Mouse (Mus musculus) lung, postnatal 0 days (tissue): ENCODE data around the gene Hoxa5. TPM values are rescaled to one million over a fixed set of nuclear protein-coding genes. Genes with fewer than 3 reads are reported as not detected.

Source experiments
- ATAC-seq: fragments of 200-750 bp; cut with Nextera tagmentation; 2 replicates; pipeline ENCODE4 v1.8.0; 2017; ENCODE audit warnings: moderate library complexity
- DNase-seq: peaks from one replicate; pipeline ENCODE4 v3.0.0-alpha.2; 2016; ENCODE audit warnings: low spot score
- H3K27ac ChIP-seq: fragments of 300-500 bp; sonication (generic); 2 replicates; pipeline ENCODE4 v1.5.1; 2014; ENCODE audit warnings: antibody characterized with exemption, mild to moderate bottlenecking, low read length, mixed read lengths
- H3K27me3 ChIP-seq: fragments of 300-500 bp; sonication (generic); replicated peaks from 2 replicates; pipeline ENCODE4 v1.6.1; 2014; ENCODE audit warnings: low read length, mixed read lengths; ENCODE audit not compliant: insufficient read depth
- H3K36me3 ChIP-seq: fragments of 300-500 bp; sonication (generic); 2 replicates; pipeline ENCODE4 v1.6.1; 2014; ENCODE audit warnings: low read length, mixed read lengths; ENCODE audit not compliant: insufficient read depth
- H3K4me1 ChIP-seq: fragments of 300-500 bp; sonication (generic); 2 replicates; pipeline ENCODE4 v1.6.1; 2014; ENCODE audit warnings: antibody characterized with exemption, low read depth, low read length, mixed read lengths; ENCODE audit not compliant: insufficient read depth
- H3K4me2 ChIP-seq: fragments of 300-500 bp; sonication (generic); replicated peaks from 2 replicates; pipeline ENCODE4 v1.6.1; 2014; ENCODE audit warnings: low read depth, mild to moderate bottlenecking, low read length, moderate library complexity, mixed read lengths
- H3K4me3 ChIP-seq: fragments of 300-500 bp; sonication (generic); 2 replicates; pipeline ENCODE4 v1.5.1; 2014; ENCODE audit warnings: low read depth, low read length
- H3K9ac ChIP-seq: fragments of 300-500 bp; sonication (generic); replicated peaks from 2 replicates; pipeline ENCODE4 v1.6.1; 2014; ENCODE audit warnings: low read depth, mild to moderate bottlenecking
- H3K9me3 ChIP-seq: fragments of 300-500 bp; sonication (generic); 2 replicates; pipeline ENCODE4 v1.6.1; 2016; ENCODE audit warnings: low read length, mixed read lengths
- CTCF ChIP-seq: IDR thresholded peaks from 2 replicates; pipeline ENCODE4 v1.5.1; 2016; ENCODE audit warnings: antibody characterized with exemption, mild to moderate bottlenecking
- EP300 ChIP-seq: IDR thresholded peaks from 2 replicates; pipeline ENCODE4 v1.6.1; 2016; ENCODE audit warnings: antibody characterized with exemption, mild to moderate bottlenecking, control low read depth
- WGBS: fragments of 180-500 bp; shearing (Covaris S2); extraction: QIAGEN DNeasy Blood & Tissue Kit; methylation state at CpG from one replicate; pipeline ENCODE4 v1.1.7; 2014; 5-methylcytosine and 5-hydroxymethylcytosine counted together
- polyA plus RNA-seq: library from polyadenylated mRNA; unstranded; fragments of >200 nt; fragmentation: Nextera tagmentation; extraction: Ambion mirVana; gene quantifications from 2 replicates; pipeline ENCODE4 v1.2.1, GENCODE M21; 2015

Hoxa5 gene
- polyA plus RNA-seq, 1 experiment from 2014 or later, result 40.3 TPM

GRCm38 (mm10) chr6:52240389-52241000 is 36.1 kb upstream of the Hoxa5 start, which contains the start of gene Hoxa10:
TSS of gene Hoxa10 (minus strand) at chr6:52240854.
- Histone ChIP-seq H3K4me3 (no peak within 1 kb of the TSS), H3K27me3 (peaks cover 98% of the 10 kb centered on the region), H3K9ac (no peak within 1 kb of the TSS), H3K4me1 (no peaks in the 10 kb centered on the region; the same call in 1 of the 2 replicates), H3K27ac (no peak within 1 kb of the TSS), H3K36me3 (no peaks in the 10 kb centered on the region), H3K4me2 (0 out of 2 replicates have a peak within 1 kb of the TSS, but pooled peaks have one; percentile 17), H3K9me3 (no peaks in the 10 kb centered on the region)
- WGBS, result 2% methylated on average over 35 of the region's 35 CpGs
- peak; percentile 81 for TF ChIP-seq CTCF
- TF ChIP-seq EP300, result no peak
- peak; percentile 79 for ATAC-seq
- DNase-seq, result peak; percentile 81

- Histone ChIP-seq H3K9me3 (no peaks in the 10 kb centered on the region), H3K36me3 (no peaks in the 10 kb centered on the region), H3K27ac (no peak overlapping the region), H3K9ac (no peak overlapping the region), H3K4me1 (no peaks in the 10 kb centered on the region; the same call in 1 of the 2 replicates), H3K4me2 (0 out of 2 replicates have a peak overlapping the region, but pooled peaks have one; percentile 17), H3K4me3 (no peak overlapping the region), H3K27me3 (peaks cover 98% of the 10 kb centered on the region)
- no peak for TF ChIP-seq EP300
- no peak for TF ChIP-seq CTCF
- 3% methylated on average over 30 of the region's 30 CpGs for WGBS
- ATAC-seq, result no peak
- DNase-seq, result no peak
Measured at GRCm38 (mm10) chr6:52239625-52240388, 35.4 kb upstream of the Hoxa5 start.

GRCm38 (mm10) chr6:52238976-52239375 is 34.6 kb upstream of the Hoxa5 start:
- H3K4me1 ChIP-seq, result no peaks in the 10 kb centered on the region; the same call in 1 of the 2 replicates
- no peak for ATAC-seq
- H3K4me2 ChIP-seq, result no peak overlapping the region
- WGBS, result 7% methylated on average over 7 of the region's 7 CpGs
- no peaks in the 10 kb centered on the region for H3K9me3 ChIP-seq
- no peak overlapping the region for H3K9ac ChIP-seq
- H3K36me3 ChIP-seq, result no peaks in the 10 kb centered on the region
- DNase-seq, result no peak
- no peak overlapping the region for H3K27ac ChIP-seq
- H3K27me3 ChIP-seq, result peaks cover 98% of the 10 kb centered on the region
- H3K4me3 ChIP-seq, result no peak overlapping the region
- TF ChIP-seq EP300 (no peak), CTCF (no peak)

GRCm38 (mm10) chr6:52238155-52238545 is 33.8 kb upstream of the Hoxa5 start:
- no peak overlapping the region for H3K4me3 ChIP-seq
- TF ChIP-seq CTCF, result no peak
- no peak for TF ChIP-seq EP300
- ATAC-seq (no peak), DNase-seq (no peak)
- 3% methylated on average over 7 of the region's 7 CpGs for WGBS
- H3K36me3 ChIP-seq, result no peaks in the 10 kb centered on the region
- H3K4me2 ChIP-seq, result no peak overlapping the region
- H3K27me3 ChIP-seq, result peaks cover 98% of the 10 kb centered on the region
- no peak overlapping the region for H3K27ac ChIP-seq
- no peak overlapping the region for H3K9ac ChIP-seq
- no peaks in the 10 kb centered on the region; the same call in 1 of the 2 replicates for H3K4me1 ChIP-seq
- no peaks in the 10 kb centered on the region for H3K9me3 ChIP-seq

- no peaks in the 10 kb centered on the region for H3K36me3 ChIP-seq
- no peak overlapping the region for H3K4me3 ChIP-seq
- no peaks in the 10 kb centered on the region for H3K9me3 ChIP-seq
- H3K27ac ChIP-seq, result no peak overlapping the region
- WGBS, result 13% methylated on average over 10 of the region's 10 CpGs
- ATAC-seq (no peak), DNase-seq (no peak)
- no peaks in the 10 kb centered on the region; the same call in 1 of the 2 replicates for H3K4me1 ChIP-seq
- no peak for TF ChIP-seq EP300
- no peak for TF ChIP-seq CTCF
- H3K9ac ChIP-seq, result no peak overlapping the region
- no peak overlapping the region for H3K4me2 ChIP-seq
- peaks cover 98% of the 10 kb centered on the region for H3K27me3 ChIP-seq
Measured at GRCm38 (mm10) chr6:52237346-52238154, 33.2 kb upstream of the Hoxa5 start.

GRCm38 (mm10) chr6:52236806-52237205 is 32.4 kb upstream of the Hoxa5 start:
- WGBS, result 13% methylated on average over 3 of the region's 3 CpGs
- no peak for TF ChIP-seq CTCF
- no peak for TF ChIP-seq EP300
- DNase-seq, result no peak
- Histone ChIP-seq H3K36me3 (no peaks in the 10 kb centered on the region), H3K4me1 (no peaks in the 10 kb centered on the region; the same call in 1 of the 2 replicates), H3K27me3 (peaks cover 98% of the 10 kb centered on the region), H3K4me3 (no peak overlapping the region), H3K4me2 (no peak overlapping the region), H3K9ac (no peak overlapping the region), H3K9me3 (no peaks in the 10 kb centered on the region), H3K27ac (no peak overlapping the region)
- ATAC-seq, result no peak
